Mouse (Mus musculus): ENCODE data around the gene Faf1.
A peak's percentile ranks its signal among the peaks of the same experiment; 100 is the strongest.

Gene Faf1

DNA sequence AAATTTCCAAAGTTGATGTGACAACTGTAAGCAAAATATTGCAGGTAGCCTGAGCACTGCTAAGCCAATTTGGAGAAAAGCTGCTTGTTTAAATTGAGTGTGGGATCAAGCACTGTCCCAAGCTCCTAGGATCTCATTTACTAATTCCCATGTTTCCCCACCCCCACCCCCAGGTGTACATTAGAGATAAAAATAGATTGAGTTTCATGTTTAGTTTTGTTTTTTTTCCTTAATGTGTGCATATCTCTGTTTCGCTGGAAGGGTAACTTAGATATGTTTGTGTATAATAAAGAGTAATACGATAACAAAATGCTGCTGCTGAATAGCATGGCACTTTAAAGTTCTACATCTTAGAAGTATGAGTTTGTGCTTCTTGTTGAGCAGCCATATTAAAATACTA, 116.7 kb downstream of the Faf1 start:
- no peak for DNase-seq

DNA sequence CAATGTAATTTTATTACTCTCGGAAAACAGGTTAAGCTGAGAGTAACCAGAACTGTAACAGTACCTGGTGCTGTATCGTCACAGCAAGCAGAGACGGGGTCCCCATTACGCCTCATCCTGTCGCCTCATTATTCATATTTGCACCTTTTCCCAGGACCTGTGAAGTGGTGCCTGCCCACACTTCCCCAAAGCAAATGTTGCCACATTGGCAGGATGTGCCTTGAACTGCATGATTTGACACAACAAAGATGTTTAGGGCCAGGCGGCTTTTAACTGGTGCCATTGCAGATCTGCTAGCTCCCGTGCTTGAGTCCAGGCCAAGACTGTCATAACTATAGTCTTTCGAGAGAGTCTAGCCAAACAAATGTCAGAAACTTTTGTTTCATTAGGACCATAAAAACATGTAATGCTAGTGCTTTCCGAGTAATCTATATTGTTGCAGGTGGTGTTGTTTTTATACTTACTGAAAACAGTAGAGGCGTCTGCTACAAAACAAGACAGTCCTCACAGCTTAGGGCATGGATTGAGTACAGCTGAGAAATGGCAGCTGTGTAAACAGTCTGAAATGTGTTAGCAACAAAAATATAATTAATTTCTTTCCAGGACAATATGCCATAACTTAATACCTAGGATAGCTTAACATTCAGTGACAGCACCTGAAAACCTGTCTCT, 121.3 kb downstream of the Faf1 start:
- no peak for DNase-seq

DNA sequence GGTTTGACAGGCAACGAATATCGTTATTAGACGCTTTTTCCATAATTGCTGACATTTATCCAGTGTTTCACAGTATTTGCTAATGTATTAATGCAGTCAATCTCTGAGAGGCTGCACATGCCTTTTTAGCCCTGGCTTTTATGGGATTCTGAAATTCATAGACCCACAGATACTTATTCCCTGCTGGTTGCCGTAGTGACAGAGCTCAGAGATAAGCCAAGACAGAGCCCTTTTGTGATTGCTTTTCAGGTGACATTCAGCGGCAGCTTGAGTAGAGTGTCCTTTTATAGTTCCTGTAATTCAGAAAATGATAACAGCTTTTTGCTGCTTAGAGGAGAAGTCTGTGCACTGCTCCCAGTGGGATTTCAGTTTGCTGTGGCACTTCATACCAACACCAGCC, 130.0 kb downstream of the Faf1 start:
- DNase-seq: no peak

DNA sequence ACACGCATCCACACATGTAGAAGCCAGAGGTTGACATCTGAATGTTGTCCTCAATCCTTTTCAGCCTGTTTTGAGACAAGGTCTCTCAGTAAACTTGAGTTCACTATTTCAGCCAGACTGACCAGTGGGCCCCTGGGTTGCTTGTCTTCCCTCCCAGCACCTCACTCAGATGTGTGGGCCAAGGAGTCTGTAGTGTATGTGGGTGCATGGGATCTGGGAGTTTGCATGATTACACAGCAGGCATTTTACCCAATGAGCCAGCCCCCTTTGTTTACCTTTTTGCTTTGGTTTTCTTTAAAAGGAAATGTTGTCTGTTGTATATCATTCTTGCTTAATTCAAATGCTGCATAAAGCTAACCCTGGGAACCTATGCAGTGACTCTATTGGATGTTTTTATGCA, 138.8 kb downstream of the Faf1 start:
- no peak for DNase-seq

DNA sequence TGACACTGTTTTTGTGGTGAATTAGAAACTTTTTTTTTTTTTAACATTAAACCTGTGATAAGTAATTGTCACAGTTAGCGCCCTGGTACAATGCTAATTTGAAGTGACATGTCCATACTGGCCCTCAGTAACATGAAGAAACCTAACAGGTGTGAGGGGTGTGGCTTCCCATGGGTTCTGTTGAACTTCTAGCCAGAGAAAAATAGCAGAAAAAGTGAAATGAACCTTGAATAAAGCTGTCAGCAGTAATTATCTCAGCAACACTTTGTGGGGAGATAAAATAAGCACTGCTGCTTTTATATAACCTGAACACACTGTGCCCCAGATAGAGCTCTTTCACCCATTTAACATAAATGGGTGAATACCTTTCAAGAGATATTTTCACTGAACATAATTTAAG, 139.2 kb downstream of the Faf1 start:
- DNase-seq: peak; percentile 18

DNA sequence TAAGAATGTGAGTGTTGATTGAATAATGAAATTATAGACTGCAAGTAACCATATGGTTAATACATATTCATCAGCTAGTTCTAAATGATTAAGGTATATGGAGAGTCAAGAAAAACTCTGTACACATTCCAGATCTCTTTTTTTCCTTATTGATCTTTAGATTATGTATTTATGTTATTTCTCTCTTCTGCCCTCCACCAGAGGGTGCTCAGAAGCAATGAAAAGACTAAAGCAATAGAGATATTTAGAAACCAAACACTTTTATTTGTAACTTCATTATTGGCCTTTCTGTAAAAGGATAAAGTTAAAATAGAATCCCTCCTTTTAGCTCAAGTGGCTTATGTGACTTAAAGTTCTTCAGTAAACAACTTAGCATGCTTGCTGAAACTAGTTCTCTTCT, 143.1 kb downstream of the Faf1 start:
- no peak for DNase-seq

DNA sequence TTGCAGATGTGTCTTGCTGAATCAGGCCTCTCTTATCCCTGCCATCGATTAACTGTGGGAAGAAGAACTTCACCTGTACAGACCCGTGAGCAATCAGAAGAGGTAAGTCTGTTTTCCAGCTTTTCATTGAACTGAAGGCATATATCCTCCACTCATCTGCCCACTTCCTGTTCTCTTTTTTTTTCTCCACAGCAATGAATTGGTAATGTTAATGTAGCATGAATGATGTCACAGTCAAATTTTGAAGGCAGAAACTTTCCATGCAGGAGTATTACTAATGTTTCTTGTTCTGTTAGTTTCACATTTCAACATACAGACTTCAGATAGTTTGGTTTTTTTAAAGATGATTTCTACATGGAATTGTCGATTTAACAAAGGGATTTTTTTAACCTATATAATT, 153.4 kb downstream of the Faf1 start:
- no peak for DNase-seq

DNA sequence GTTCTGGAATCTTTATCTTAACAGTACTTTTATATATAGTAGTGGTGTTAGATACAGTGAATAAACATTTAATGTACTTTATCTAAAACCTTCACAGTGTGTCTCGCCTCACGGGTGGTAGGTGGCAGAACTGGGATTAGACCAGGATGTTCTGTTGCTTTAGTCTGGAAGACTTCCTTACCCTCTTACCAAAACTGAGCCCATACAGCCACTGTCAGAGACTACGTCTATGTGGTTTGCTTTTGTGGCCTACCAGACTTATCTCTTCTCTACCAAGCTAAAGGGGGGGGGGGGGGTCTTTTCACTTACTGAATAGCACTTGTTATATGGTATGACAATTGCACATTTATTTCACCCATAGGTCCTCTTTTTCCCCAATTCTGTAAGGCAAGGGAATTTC, 181.5 kb downstream of the Faf1 start:
- DNase-seq: no peak

DNA sequence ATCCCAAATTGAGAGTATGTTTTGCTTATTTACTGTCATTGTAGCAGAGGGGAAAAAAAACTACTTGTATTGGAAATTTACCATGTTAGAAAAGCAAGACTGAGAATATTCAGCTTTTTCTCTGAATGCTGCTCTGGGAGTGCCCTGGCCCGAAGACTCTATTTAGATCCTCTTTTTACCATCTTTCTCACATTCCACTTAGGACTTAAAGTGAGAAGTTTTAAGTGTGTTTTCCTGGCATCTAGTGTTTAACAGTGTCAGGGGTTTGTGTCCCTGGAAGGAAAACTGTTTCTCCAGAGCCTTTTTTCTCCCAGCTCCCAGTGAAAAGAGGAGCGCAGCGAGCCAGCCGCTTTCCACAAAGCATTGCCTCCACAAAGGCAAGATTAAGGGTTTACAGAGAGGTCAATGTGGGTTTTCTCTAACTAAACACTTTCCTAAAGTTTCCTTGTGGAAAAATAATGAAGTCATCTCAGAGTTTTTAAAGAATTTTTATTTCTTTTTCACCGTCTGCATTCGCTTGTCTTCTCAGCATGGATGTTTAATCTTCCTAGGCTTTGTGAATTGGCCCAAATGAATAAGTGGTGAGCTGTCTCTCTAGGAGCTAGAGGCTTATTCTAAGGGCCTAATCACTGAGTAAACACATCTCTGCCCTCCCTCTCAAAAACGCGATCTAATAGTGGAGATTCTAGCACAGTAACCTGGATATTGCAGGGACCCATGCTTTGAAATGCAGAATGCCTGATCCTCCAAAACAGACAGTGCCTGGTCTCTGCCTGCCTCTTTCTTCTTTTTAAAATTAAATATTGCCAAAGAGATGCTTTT, 182.4 kb downstream of the Faf1 start:
- no peak for DNase-seq

DNA sequence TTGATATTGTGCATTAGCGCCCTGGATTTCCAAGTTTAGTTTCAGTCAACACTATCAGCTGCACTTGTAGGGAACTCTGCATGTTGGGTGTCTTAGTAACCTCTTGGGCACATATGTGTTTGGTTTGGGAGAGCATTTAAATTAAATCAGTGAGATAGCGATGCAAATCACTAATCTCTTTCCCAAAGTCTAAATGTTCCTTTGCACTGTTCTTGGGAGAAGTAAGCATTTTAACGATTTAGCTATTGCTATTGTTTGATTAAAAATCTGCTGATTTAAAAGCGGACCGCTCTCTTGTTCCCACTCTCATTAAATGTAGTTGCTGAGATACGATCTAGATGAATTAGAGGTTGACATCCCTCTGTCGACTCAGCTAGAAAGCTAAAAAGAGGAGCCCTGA, 183.0 kb downstream of the Faf1 start:
- no peak for DNase-seq

DNA sequence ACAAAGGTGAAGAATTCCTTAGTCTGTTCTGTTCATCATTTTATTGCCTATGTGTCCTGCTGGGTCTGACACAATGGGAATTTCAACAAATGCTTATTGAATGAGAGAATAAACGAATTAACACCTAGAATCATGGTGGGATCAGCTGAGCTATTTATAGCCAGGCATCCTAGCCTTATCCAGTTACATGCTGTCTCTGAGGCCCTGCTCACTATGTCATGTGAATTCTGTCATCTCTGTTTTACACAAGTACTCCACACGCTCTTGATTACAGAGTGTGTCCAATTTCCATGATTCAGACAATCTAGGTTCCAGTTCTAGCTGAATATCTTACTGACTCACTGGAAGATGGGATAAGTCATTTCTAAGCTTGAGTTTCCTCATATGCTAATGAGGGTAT, 183.9 kb downstream of the Faf1 start:
- no peak for DNase-seq

DNA sequence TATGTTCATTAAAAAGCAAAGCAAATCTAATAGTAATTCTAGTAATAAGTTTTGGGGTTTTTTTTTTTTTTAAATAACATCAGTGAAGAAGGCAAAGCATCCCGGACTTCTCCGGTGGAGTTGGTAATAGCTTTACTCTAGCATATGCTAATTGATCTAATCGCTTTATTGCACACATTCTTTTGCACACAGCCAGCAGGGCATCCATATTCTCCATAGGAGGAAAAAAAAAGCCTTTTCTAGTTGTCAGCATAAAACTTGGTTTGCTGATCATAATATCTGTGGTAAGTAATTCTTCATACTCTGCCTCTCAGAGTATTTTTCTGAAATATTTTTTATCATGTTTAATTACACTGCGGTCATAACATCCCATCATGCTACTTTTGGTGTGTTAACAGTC, 185.9 kb downstream of the Faf1 start:
- DNase-seq: peak; percentile 43

DNA sequence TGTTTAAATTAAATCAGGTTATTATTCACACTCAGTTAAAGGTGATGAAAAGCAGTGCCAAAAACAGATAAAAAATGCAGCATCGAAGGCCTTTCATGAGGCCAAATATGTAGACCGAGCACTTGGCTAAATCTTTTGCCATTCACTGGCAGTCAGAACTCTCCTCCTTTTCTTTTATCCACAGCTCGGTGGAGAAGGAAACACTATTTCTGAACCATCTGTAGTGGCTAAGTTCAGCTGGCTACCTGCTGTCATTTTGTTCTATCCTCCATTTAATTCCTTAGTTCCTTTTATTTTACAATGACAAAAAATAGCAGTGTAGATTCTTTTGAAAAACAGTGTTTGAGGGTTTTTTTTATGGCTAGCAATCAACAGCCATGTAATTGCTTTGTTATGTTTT, 186.6 kb downstream of the Faf1 start:
- DNase-seq: no peak

DNA sequence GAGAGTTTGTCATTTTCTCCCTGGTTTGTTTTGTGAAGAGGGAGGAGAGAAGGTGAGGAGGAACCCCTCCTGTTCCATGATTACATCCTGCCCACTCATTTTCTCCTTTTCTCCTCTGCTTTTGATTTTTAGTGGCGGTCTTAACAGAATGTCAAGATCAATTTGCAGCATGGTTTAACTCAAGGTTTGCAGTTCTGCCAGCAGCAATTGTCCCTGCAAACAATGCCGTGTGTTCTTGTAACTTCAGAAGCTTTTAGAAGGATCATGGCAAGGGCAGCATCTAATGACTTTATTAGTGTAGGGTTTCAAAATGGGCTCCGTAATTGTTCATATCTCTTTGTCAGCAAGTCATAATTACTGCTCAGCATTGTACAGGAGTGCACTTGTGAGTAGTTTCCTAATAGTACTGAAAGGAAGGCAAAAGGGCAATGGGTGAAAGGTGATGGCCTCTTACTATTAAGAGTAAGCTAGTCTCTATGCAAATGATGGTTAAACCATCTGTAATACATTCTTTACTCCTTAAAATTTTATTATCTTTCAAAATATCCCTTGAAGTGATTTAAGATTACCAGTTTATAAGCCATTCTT, 192.6 kb downstream of the Faf1 start:
- DNase-seq: peak; percentile 85

DNA sequence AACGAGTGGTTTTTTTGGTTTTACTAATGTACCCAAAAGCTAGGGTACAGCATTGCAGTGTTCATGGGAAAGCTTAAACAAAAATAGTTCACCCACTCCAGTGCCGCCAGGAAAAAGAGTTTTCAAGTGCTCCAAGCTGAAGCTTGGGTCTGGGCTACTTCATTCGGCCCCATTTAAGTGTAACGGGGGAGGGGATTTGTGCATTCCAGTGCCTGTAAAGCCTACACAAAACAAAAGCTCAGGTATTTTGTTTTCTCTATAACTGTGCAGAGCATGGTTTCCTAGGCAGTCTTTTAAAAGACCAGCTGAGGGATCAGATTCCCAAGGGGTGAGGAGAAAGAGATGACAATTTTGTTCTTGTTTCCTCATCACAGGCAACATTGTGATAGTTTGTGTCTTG, 207.9 kb downstream of the Faf1 start:
- no peak for DNase-seq

DNA sequence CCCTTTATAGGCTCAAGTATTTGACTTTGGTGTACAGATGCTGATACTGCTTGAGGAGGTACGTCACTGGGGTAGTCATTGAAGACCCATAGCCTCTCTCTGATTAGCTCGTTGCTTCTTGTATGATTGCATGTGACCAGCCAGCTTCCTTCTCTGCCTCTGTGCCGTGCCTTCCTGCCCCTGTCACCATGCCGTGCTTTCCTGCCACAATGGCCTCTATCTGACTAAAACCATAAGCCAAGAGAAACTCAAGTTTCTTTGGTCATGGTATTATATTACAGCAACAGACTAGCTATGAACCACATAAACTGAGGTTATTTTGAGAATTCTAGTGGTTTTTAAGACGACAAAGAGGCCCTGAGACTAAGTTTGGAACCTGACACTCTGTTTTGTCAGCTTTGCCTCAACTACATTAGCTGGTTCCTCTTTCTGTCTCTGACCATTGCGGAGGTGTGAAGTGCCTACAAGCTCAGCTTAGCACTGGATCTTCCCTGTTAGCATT, 211.5 kb downstream of the Faf1 start:
- no peak for DNase-seq

DNA sequence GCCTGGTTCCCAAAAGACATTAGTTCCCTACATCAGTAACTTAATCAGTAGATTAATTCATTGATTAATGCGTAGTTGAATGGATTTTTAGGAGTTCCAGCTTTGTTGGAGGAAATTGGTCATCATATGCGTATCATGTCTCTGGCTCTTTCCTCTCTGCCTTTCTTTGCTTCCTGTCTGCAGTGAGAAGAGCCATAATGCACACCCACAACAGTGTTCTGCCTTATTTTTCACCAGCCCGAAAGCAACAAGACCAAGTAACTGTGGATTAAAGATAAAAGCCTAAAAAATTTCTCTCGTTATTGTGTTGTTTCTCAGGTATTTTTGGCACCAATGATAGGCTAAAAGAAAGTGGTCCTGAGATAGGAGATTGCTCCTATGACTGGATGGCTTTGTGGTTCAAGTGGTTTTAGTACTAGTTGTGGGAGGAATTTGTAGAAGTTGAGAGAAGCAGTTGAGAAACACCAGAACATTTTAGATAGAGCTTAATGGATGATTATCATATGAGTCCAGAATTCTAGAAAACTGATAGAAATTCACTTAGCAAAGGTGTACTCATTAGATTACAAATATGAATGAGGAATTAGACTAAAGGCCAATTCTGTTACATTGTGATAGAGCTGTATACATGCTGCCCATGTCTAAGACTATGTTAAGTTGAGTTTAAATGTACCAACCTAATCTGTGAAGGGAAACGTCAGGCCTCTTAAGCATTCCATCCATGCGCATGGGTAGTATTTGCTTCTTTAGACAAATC, 221.6 kb downstream of the Faf1 start:
- DNase-seq: no peak

DNA sequence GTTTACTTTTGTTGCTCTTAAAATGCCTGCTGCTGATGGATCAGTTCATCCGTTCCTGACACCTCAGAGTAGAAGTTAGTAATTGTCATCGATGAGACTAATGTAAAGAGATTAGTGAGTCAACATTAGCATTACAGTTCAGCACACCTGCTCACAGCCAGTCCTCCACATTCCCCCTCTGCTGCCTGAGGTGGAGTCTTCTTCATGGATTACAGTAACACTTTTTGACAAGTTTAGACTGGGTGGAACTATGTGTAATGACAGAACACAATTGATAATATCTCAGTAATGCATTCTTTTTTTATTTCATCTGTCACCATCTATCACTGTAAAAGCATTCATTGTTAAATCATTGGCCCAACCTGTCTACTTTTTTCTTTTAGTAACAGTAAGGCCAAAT, 224.7 kb downstream of the Faf1 start:
- DNase-seq: peak; percentile 23

DNA sequence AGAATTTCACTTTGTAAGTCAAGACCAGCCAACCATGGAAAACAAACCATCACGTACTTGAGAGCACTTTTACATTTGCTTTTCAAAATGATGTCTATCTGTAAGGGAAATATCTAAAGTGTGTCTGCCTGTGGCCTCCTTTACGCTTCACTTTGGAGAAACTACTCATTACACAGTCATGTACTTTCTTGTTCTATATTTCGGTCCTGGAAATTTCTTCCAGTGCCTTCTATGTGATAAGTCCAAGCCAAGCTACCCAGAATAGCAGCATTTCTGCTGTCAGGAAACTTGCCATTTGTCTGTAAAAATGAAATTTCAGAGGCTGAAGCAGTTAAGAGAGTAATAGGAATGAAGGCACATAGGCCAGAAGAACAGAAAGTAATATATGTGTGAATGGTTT, 228.1 kb downstream of the Faf1 start:
- DNase-seq: no peak

DNA sequence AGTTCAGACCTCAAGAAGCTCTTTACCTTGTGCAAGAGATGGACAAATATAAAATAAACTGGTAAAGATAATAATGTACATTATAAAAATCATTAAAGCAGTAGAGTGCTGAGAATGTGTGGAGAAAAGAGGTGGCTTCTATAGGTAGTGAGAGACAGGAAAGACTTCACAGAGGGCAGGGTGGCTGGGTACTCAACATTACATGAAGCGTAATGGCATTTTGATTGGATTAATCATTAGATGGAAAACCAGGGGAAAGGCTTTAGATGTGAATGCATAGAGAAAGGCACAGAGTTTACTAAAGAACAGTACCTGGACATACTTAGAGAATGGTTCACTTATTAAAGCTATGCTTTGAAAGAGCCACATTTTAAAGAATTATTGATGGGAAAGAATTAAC, 252.7 kb downstream of the Faf1 start:
- no peak for DNase-seq

DNA sequence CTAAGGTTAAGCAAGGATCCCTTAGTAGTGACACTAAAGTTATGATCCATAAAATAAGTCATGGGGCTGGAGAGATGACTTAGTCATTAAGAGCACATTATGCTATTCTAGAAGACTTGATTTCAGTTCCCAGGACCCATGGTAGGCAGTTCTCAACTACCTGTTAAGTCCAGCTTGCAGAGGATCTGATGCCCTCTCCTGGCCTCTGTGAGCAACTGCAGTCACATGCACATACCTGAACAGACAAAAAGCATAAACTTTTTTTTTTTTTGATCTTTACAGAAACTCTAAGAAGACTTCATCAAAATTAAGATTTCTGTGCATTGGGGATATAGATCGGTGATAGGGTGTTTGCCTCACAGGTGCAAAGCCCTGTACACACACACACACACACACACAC, 254.1 kb downstream of the Faf1 start:
- no peak for DNase-seq

DNA sequence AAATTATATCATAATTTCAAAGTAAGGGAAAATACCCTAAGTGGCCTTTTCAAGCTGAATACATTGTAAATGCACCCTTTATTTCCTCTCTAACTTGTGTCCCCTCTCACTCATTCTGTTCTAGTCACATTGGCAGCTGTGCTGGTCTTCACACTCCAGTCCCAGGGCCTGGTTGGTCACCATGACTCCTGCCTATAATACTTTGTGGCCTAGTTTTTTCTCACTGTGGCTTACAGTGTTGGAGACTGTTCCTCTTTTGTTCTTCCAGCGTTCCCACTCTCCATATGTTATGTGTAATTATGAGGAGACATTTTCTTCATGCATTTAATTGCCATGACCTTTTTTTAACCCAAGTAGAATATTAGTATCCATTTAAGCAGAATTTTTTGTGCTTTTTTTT, 254.5 kb downstream of the Faf1 start:
- peak; percentile 91 for DNase-seq

DNA sequence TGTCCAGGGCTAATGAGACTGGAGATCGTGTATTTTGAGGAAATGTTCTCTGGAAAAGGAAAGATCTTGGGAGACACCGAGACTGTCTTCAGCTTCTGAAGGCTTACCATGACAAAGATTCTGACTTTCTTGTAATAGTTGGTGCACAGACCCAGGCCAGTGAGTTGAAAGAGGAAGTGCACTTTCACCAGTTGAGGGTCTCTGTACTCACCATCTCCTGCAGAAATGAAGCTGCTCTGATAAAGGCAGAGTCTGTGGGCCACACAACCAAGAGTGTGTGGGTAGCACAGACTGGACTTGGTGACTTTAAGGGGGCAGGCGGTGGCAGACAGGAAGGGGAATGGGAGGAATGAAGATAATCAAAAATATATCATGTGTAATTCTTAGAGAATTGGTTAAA, 260.2 kb downstream of the Faf1 start:
- no peak for DNase-seq
